Mouse (Mus musculus) ES-E14 (cell line): ENCODE measurements at regions not wholly inside any gene's neighbourhood (a gene's known extent, or its start where the extent isn't known, plus 50 kb on each side); places are given as distances from the start of the nearest gene placed in this dataset.

Source experiments
- CHD2 ChIP-seq: IDR thresholded peaks from 2 replicates; pipeline ENCODE4 v1.6.1; 2014; ENCODE audit warnings: mild to moderate bottlenecking, low read depth, low read length, inconsistent platforms
- ZNF384 ChIP-seq: IDR thresholded peaks from 2 replicates; pipeline ENCODE4 v1.6.1; 2012; ENCODE audit warnings: low read depth, low read length, inconsistent platforms

DNA sequence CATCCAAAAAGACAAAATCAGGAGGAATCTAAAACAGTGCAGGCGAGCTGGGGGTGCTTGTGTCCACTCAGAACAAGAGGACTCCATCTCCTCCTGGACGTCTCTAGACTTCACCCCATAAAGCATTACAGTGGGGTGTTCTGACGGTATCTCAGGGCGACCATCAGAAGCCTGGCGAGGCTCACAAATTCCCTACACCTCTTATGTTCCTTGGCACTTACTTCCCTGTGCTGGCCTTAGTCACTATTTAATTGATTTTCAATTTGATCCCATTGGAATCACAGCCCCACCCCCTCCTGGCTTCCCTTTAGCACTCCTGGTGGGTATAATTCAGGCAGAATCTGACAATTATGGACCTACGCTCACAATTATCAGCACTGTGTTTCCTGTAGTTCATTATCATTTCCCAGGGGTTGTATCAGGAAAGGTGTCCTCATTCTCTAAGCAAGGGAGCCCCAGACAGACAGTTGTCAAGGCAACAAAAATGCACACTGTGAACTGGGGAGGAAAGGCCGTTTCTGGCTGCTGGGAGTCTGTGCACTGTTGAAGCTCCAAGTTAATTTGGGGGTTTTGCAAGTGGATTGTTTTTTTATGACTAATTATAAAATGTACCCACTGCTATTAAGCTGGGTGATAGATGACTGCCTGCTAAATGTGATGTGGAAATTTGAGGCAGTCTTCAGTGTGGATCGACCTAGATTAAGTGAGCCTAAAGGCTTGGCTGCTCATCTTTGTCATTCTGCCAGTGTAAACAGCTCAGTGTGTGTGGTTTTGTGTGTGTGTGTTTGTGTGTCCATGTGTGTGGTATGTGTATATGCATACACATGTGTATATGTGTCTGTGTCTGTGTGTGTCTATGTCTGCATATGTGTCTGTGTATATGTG, 115.6 kb upstream of the Kcnj15 start:
- TF ChIP-seq CHD2 (no peak), ZNF384 (no peak)
